In genomic region chr5:137915550-137915949, GRCm38 (mm10) we compare ENCODE assay signal across 19 mouse cellular contexts. TPM values are rescaled to one million over a fixed set of nuclear protein-coding genes. Genes with fewer than 3 reads are reported as not detected.
DNase-seq lines count a peak whose midpoint lies in the region; ATAC-seq and TF ChIP-seq lines count a peak whose summit lies in the region.
"Had no signal": no experiment of that assay in that cellular context is flagged by ENCODE, and none has a peak within 500 bp of the region (broad histone marks: within the 10 kb centered on the region; RNA-seq: fewer than 3 reads in every experiment).

No protein-coding gene starts in this region.

- no peaks in the 10 kb centered on the region for H3K36me3 ChIP-seq in lung, postnatal 0 days (ENCODE audit: insufficient read depth, low read length)
- H3K36me3 ChIP-seq: embryonic facial prominence, embryonic 15.5 days; forebrain, embryonic 15.5 days; liver, embryonic 12.5 days; midbrain, embryonic 15.5 days had no signal

- TF ChIP-seq EP300 in lung, postnatal 0 days (IDR thresholded peaks at IDR 0.05) = no peak

- H3K27me3 ChIP-seq in lung, postnatal 0 days (replicated peaks; ENCODE audit: insufficient read depth, low read length) = no peaks in the 10 kb centered on the region
- H3K27me3 ChIP-seq: embryonic facial prominence, embryonic 15.5 days; forebrain, embryonic 15.5 days; liver, embryonic 12.5 days; midbrain, embryonic 15.5 days had no signal

- 51% methylated on average over 6 of the region's 6 CpGs for WGBS in lung, adult 2 months
- WGBS in lung, postnatal 0 days = 66% methylated on average over 6 of the region's 6 CpGs

- no peaks in the 10 kb centered on the region for H3K4me1 ChIP-seq in lung, adult 2 months (ENCODE audit: control insufficient read depth, insufficient read depth, low read length)
- no peaks in the 10 kb centered on the region for H3K4me1 ChIP-seq in lung, postnatal 0 days (ENCODE audit: insufficient read depth, low read depth, low read length)
- H3K4me1 ChIP-seq: embryonic facial prominence, embryonic 15.5 days; forebrain, embryonic 15.5 days; midbrain, embryonic 15.5 days had no signal

- no peak overlapping the region for H3K27ac ChIP-seq in lung, postnatal 0 days (ENCODE audit: low read length)
- H3K27ac ChIP-seq: embryonic facial prominence, embryonic 15.5 days; forebrain, embryonic 15.5 days; liver, embryonic 12.5 days; midbrain, embryonic 15.5 days had no signal

- no peaks in the 10 kb centered on the region for H3K9me3 ChIP-seq in lung, postnatal 0 days (ENCODE audit: low read length)
- H3K9me3 ChIP-seq: embryonic facial prominence, embryonic 15.5 days; forebrain, embryonic 15.5 days; liver, embryonic 12.5 days; midbrain, embryonic 15.5 days had no signal

- no peak for TF ChIP-seq POLR2A in lung, adult 2 months (IDR thresholded peaks at IDR 0.05; ENCODE audit: borderline replicate concordance, extremely low read depth, low read depth, low read length)

- peak; percentile 73 for DNase-seq in cerebellum, adult 11-12 months
- no peak for DNase-seq in cerebellum, postnatal 4 days (ENCODE audit: low spot score in 2 of 2)
- peak; percentile 12 for DNase-seq in lung, adult 2 months
- DNase-seq in lung, postnatal 0 days (ENCODE audit: low spot score) = no peak
- peak; percentile 5 for DNase-seq in fat pad, adult 2 months (ENCODE audit: extremely low read depth, low read depth, low spot score)
- peak; percentile 42 for DNase-seq in lung, postnatal 25 days (ENCODE audit: low spot score)
- no peak for DNase-seq in right cerebral cortex, adult 18-20 months
- no peak for DNase-seq in embryo, embryonic 10.5 days (ENCODE audit: low spot score)
- DNase-seq: adrenal gland, postnatal 36 days; heart, postnatal 14 days; right cerebral cortex, postnatal 14 days; thymus, postnatal 4 days had no signal

- ATAC-seq in lung, postnatal 0 days = no peak
- ATAC-seq: activated CD4-positive, CD25-positive, alpha-beta regulatory T cell, adult 4 months; forebrain, embryonic 15.5 days; hindbrain, embryonic 16.5 days; liver, embryonic 12.5 days; midbrain, embryonic 15.5 days had no signal

- no peak overlapping the region for H3K4me2 ChIP-seq in lung, postnatal 0 days (replicated peaks; ENCODE audit: low read depth, low read length)
- H3K4me2 ChIP-seq: embryonic facial prominence, embryonic 15.5 days; forebrain, embryonic 15.5 days; liver, embryonic 12.5 days; midbrain, embryonic 15.5 days had no signal

- no peak overlapping the region for H3K9ac ChIP-seq in lung, postnatal 0 days (replicated peaks; ENCODE audit: low read depth)
- H3K9ac ChIP-seq: embryonic facial prominence, embryonic 15.5 days; forebrain, embryonic 15.5 days; liver, embryonic 12.5 days; midbrain, embryonic 15.5 days had no signal

- no peak overlapping the region for H3K4me3 ChIP-seq in lung, adult 2 months (replicated peaks; ENCODE audit: extremely low read depth, low read depth, low read length)
- H3K4me3 ChIP-seq in lung, postnatal 0 days (ENCODE audit: low read depth, low read length) = no peak overlapping the region
- H3K4me3 ChIP-seq: embryonic facial prominence, embryonic 15.5 days; forebrain, embryonic 15.5 days; liver, embryonic 12.5 days; midbrain, embryonic 15.5 days had no signal

- no peak for TF ChIP-seq CTCF in lung, adult 2 months (IDR thresholded peaks at IDR 0.05; ENCODE audit: insufficient read depth, low read length)
- TF ChIP-seq CTCF in lung, postnatal 0 days (IDR thresholded peaks at IDR 0.05) = no peak

RNA-seq across cellular contexts. Expression of gene Cyp3a13, which starts 5.9 kb away (rescaled TPM):
- polyA plus RNA-seq in lung, adult 2 months (2012; rRNA removed) = 0.71 and 1.2 TPM in 2 replicates
- polyA plus RNA-seq in lung, postnatal 0 days (2015; fragmentation: Nextera tagmentation; extraction: Ambion mirVana) = 2.1 and 2.6 TPM in 2 replicates
- polyA plus RNA-seq: activated CD4-positive, CD25-positive, alpha-beta regulatory T cell, adult 4 months; forebrain, embryonic 15.5 days; hindbrain, embryonic 16.5 days; midbrain, embryonic 15.5 days; testis, adult 2 months had no signal

RNA-seq across cellular contexts. Expression of gene Pilrb2, which starts 43.9 kb away (rescaled TPM):
- polyA plus RNA-seq in lung, adult 2 months (2012; rRNA removed) = 7.9 and 12.1 TPM in 2 replicates
- polyA plus RNA-seq in lung, postnatal 0 days (2015; fragmentation: Nextera tagmentation; extraction: Ambion mirVana) = 6.1 and 6.2 TPM in 2 replicates
- polyA plus RNA-seq: activated CD4-positive, CD25-positive, alpha-beta regulatory T cell, adult 4 months; forebrain, embryonic 15.5 days; hindbrain, embryonic 16.5 days; midbrain, embryonic 15.5 days; testis, adult 2 months had no signal

RNA-seq across cellular contexts. Expression of gene Gjc3, which starts 47.3 kb away (rescaled TPM):
- polyA plus RNA-seq in lung, adult 2 months (2012; rRNA removed) = 0.03 and 0.33 TPM in 2 replicates
- polyA plus RNA-seq in lung, postnatal 0 days (2015; fragmentation: Nextera tagmentation; extraction: Ambion mirVana) = not detected in 2 replicates
- polyA plus RNA-seq: activated CD4-positive, CD25-positive, alpha-beta regulatory T cell, adult 4 months; liver, embryonic 12.5 days had no signal

RNA-seq across cellular contexts. Expression of gene Pilrb1, which starts 57.6 kb away (rescaled TPM):
- polyA plus RNA-seq in lung, adult 2 months (2012; rRNA removed) = 7.3 and 16.5 TPM in 2 replicates
- 3.6 and 4.7 TPM in 2 replicates for polyA plus RNA-seq in lung, postnatal 0 days (2015; fragmentation: Nextera tagmentation; extraction: Ambion mirVana)
- polyA plus RNA-seq: forebrain, embryonic 15.5 days; hindbrain, embryonic 16.5 days; midbrain, embryonic 15.5 days; testis, adult 2 months had no signal

Comparison
In these comparisons a context has a peak if more than half of its experiments do, and no peak if none do; other contexts are left out.
1. DNase-seq: peak in cerebellum, adult 11-12 months (single experiment), lung, adult 2 months (single experiment), fat pad, adult 2 months (single experiment) and lung, postnatal 25 days (single experiment); none in cerebellum, postnatal 4 days (0 of 2), lung, postnatal 0 days (single experiment), right cerebral cortex, adult 18-20 months (single experiment) and embryo, embryonic 10.5 days (single experiment).